Mouse (Mus musculus): ENCODE results near the gene Pmepa1.

Gene Pmepa1

GRCm38 (mm10) chr2:173276409-173276808 lies at the start of gene Pmepa1:
Gene Pmepa1, minus strand, starts transcription at chr2:173276533.
- in situ Hi-C loops (cut with MboI; ENCODE audit: unreplicated experiment in 2 of 2) = loop anchor here in 1 of 2 experiments (5.0 kb wide), 1 partner anchor 44 kb away; no protein-coding TSS in a partner anchor

GRCm38 (mm10) chr2:173321754-173322153 lies 45.4 kb upstream of the Pmepa1 start:
- in situ Hi-C loops (cut with MboI; ENCODE audit: unreplicated experiment in 2 of 2) = no loop called here

GRCm38 (mm10) chr2:173321194-173321593 lies 44.9 kb upstream of the Pmepa1 start:
- in situ Hi-C loops (cut with MboI; ENCODE audit: unreplicated experiment in 2 of 2) = no loop called here

- in situ Hi-C loops (cut with MboI; ENCODE audit: unreplicated experiment in 2 of 2) = no loop called here
Observed at GRCm38 (mm10) chr2:173314291-173314690, 38.0 kb upstream of the Pmepa1 start.

GRCm38 (mm10) chr2:173308486-173308885 lies 32.2 kb upstream of the Pmepa1 start:
- in situ Hi-C loops (cut with MboI; ENCODE audit: unreplicated experiment in 2 of 2) = no loop called here

- in situ Hi-C loops (cut with MboI; ENCODE audit: unreplicated experiment in 2 of 2) = no loop called here
Observed at GRCm38 (mm10) chr2:173307984-173308383, 31.7 kb upstream of the Pmepa1 start.

- in situ Hi-C loops (cut with MboI; ENCODE audit: unreplicated experiment in 2 of 2) = no loop called here
Observed at GRCm38 (mm10) chr2:173307561-173307960, 31.2 kb upstream of the Pmepa1 start.

- in situ Hi-C loops (cut with MboI; ENCODE audit: unreplicated experiment in 2 of 2) = no loop called here
Observed at GRCm38 (mm10) chr2:173306734-173307525, 30.6 kb upstream of the Pmepa1 start.

GRCm38 (mm10) chr2:173305011-173305410 lies 28.7 kb upstream of the Pmepa1 start:
- in situ Hi-C loops (cut with MboI; ENCODE audit: unreplicated experiment in 2 of 2) = no loop called here

- in situ Hi-C loops (cut with MboI; ENCODE audit: unreplicated experiment in 2 of 2) = no loop called here
Observed at GRCm38 (mm10) chr2:173300663-173301630, 24.6 kb upstream of the Pmepa1 start.

GRCm38 (mm10) chr2:173296408-173296807 lies 20.1 kb upstream of the Pmepa1 start:
- in situ Hi-C loops (cut with MboI; ENCODE audit: unreplicated experiment in 2 of 2) = no loop called here

- in situ Hi-C loops (cut with MboI; ENCODE audit: unreplicated experiment in 2 of 2) = no loop called here
Observed at GRCm38 (mm10) chr2:173293042-173293441, 16.7 kb upstream of the Pmepa1 start.

GRCm38 (mm10) chr2:173292551-173292950 lies 16.2 kb upstream of the Pmepa1 start:
- in situ Hi-C loops (cut with MboI; ENCODE audit: unreplicated experiment in 2 of 2) = no loop called here

GRCm38 (mm10) chr2:173290981-173291380 lies 14.6 kb upstream of the Pmepa1 start:
- in situ Hi-C loops (cut with MboI; ENCODE audit: unreplicated experiment in 2 of 2) = no loop called here

- in situ Hi-C loops (cut with MboI; ENCODE audit: unreplicated experiment in 2 of 2) = no loop called here
Observed at GRCm38 (mm10) chr2:173289928-173290327, 13.6 kb upstream of the Pmepa1 start.

- in situ Hi-C loops (cut with MboI; ENCODE audit: unreplicated experiment in 2 of 2) = no loop called here
Observed at GRCm38 (mm10) chr2:173285816-173286538, 9.6 kb upstream of the Pmepa1 start.

- in situ Hi-C loops (cut with MboI; ENCODE audit: unreplicated experiment in 2 of 2) = no loop called here
Observed at GRCm38 (mm10) chr2:173284771-173285170, 8.4 kb upstream of the Pmepa1 start.

GRCm38 (mm10) chr2:173282191-173282590 lies 5.9 kb upstream of the Pmepa1 start:
- in situ Hi-C loops (cut with MboI; ENCODE audit: unreplicated experiment in 2 of 2) = no loop called here

GRCm38 (mm10) chr2:173281021-173281937 lies 4.9 kb upstream of the Pmepa1 start:
- in situ Hi-C loops (cut with MboI; ENCODE audit: unreplicated experiment in 2 of 2) = no loop called here

Data from v-Abl transformed pro-B cells (cell line).